Comparison of ENCODE assay signal across 8 mouse cellular contexts in the genomic region with DNA sequence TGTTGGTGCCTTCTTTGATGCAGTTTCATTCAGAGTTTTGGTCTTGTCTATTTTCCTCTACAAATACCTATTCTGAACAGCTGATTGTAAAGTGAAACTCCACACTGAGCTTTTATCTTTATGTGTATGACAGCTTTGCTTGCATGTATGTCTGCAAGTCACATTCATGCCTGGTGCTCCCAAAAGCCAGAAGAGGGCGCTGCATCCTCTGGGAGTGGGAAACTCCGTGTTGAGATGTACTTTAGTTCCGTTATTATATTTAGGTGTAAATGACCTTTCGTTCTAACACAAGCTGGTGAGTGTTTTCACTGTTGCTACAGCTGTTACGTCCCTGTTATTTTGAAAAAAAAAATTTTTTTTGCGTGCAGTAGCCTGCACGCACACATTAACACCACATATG. TPM values are rescaled to one million over a fixed set of nuclear protein-coding genes. Genes with fewer than 3 reads are reported as not detected.
DNase-seq lines count a peak whose midpoint lies in the region.

No protein-coding gene starts in this region.

- intact Hi-C loops in heart, postnatal 25 days (cut with DNase I): loop anchor here (1.0 kb wide), 1 partner anchor 223 kb away; no protein-coding TSS in a partner anchor

- peak; percentile 36 for DNase-seq in heart, adult 8-10 months (ENCODE audit: low spot score)
- no peak for DNase-seq in heart, postnatal 25 days (ENCODE audit: low spot score)
- peak; percentile 22 for DNase-seq in ovary, postnatal 14 days (ENCODE audit: low spot score)
- no peak for DNase-seq in ovary, postnatal 10 days (ENCODE audit: low spot score)
- DNase-seq in adrenal gland, adult 18-20 months (ENCODE audit: low spot score in 2 of 2): peak; percentile 21 to 37
- peak; percentile 78 for DNase-seq in induced T-regulatory cell, adult 2 months (ENCODE audit: low read depth)
- DNase-seq in retina, postnatal 1 day: peak; percentile 68
- no peak for DNase-seq in cerebellum, adult 9-11 months

RNA-seq across cellular contexts. Expression of gene Gclc, which starts 48.1 kb away (rescaled TPM):
- total RNA-seq in heart, adult 8-10 months (2022): 10 to 100 TPM; 11.7 to 14.3 (median 12.5) TPM
- 10 to 100 TPM in 1 of 2 experiments, 1 to 10 TPM in 1; 8.7 to 11.5 TPM for total RNA-seq in heart, postnatal 25 days (2021)
- 10 to 100 TPM; 38.1 to 50.8 TPM for total RNA-seq in adrenal gland, adult 18-20 months (2021)

Comparison
In these comparisons a context has a peak if more than half of its experiments do, and no peak if none do; other contexts are left out.
1. DNase-seq: peak in heart, adult 8-10 months (single experiment), ovary, postnatal 14 days (single experiment), adrenal gland, adult 18-20 months (2 of 2), induced T-regulatory cell, adult 2 months (single experiment) and retina, postnatal 1 day (single experiment); none in heart, postnatal 25 days (single experiment), ovary, postnatal 10 days (single experiment) and cerebellum, adult 9-11 months (single experiment).